Mouse (Mus musculus) lung, postnatal 25 days (tissue): Measurements from ENCODE around the gene 4930453N24Rik.

Experiments used
- DNase-seq: peaks from one replicate; pipeline ENCODE4 v3.0.0; 2022; ENCODE audit warnings: low spot score

Gene 4930453N24Rik

GRCm38 (mm10) chr16:64721542-64721941 lies 49.4 kb downstream of the 4930453N24Rik start:
- DNase-seq, result no peak

GRCm38 (mm10) chr16:64719096-64719495 lies 51.9 kb downstream of the 4930453N24Rik start:
- no peak for DNase-seq

GRCm38 (mm10) chr16:64717814-64718213 lies 53.1 kb downstream of the 4930453N24Rik start:
- no peak for DNase-seq

- no peak for DNase-seq
Measured at GRCm38 (mm10) chr16:64711816-64712215, 59.1 kb downstream of the 4930453N24Rik start.
